Mouse (Mus musculus): Measurements from ENCODE around the gene Olfr1305. TPM values are rescaled to one million over a fixed set of nuclear protein-coding genes. Genes with fewer than 3 reads are reported as not detected.

Olfr1305 gene
- not detected in 2 replicates for polyA plus RNA-seq (2014; fragmentation: Nextera tagmentation; extraction: Ambion mirVana)

DNA sequence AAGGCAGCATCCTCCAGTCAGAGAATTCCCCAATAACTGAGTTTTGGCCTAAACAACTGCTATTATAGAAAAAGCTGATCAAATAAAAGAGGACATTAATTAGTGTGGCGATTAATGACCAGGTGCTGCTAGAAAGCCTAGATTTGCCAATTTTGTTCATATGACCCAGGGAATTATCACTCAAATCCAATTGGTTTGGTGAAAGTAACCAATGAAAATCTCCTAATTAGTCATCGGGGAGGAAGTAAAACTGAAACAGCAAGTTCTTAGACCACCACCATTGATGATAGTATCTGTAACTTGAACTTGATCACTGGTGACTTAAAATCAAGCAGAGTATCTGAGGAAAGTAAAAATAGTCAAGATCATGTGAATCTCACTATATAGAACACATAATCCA, at the start of gene Olfr1305:
Gene Olfr1305, minus strand, starts transcription at position 101 of the 400 bp plus-strand sequence.
- Histone ChIP-seq H3K4me2 (ENCODE audit: low read length) (no peak within 1 kb of the TSS), H3K27ac (ENCODE audit: low read depth, low read length) (no peak within 1 kb of the TSS), H3K9me3 (replicated peaks; ENCODE audit: control insufficient read depth, low read length) (no peaks in the 10 kb centered on the region), H3K9ac (ENCODE audit: low read length) (no peak within 1 kb of the TSS), H3K4me3 (ENCODE audit: low read depth, low read length) (no peak within 1 kb of the TSS), H3K4me1 (ENCODE audit: control insufficient read depth, insufficient read depth, low read length) (no peaks in the 10 kb centered on the region), H3K36me3 (ENCODE audit: control insufficient read depth, insufficient read depth, low read length) (no peaks in the 10 kb centered on the region), H3K27me3 (replicated peaks; ENCODE audit: control insufficient read depth, insufficient read depth, low read length) (no peaks in the 10 kb centered on the region)
- 89% methylated on average over 2 of the region's 2 CpGs for WGBS
- DNase-seq (ENCODE audit: low spot score) = no peak
- no peak for ATAC-seq

DNA sequence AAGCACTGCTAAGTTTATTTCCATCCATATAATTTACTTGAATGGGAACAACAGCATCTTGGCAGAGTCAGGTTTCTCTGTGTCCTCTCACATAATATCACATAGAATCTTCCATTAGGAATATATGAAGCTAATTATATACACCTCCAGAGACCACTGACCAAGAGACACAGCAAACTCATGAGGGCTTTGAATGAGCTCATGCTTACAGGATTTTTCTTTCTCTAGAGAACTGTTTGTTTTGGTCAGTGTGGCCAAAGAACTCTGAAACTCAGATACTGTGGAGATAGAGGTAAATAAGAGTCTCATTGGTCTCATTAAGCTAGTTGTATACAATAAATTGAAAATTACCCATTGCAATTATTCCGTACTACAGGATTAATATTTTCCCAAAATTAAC, 39.2 kb upstream of the Olfr1305 start, which contains the start of gene Olfr1306:
Gene Olfr1306, minus strand, starts transcription at position 101 of the 400 bp plus-strand sequence.
- Histone ChIP-seq H3K4me1 (ENCODE audit: control insufficient read depth, insufficient read depth, low read length) (no peaks in the 10 kb centered on the region), H3K4me3 (ENCODE audit: low read depth, low read length) (no peak within 1 kb of the TSS), H3K27me3 (replicated peaks; ENCODE audit: control insufficient read depth, insufficient read depth, low read length) (no peaks in the 10 kb centered on the region), H3K27ac (ENCODE audit: low read depth, low read length) (no peak within 1 kb of the TSS), H3K36me3 (ENCODE audit: control insufficient read depth, insufficient read depth, low read length) (no peaks in the 10 kb centered on the region), H3K4me2 (ENCODE audit: low read length) (no peak within 1 kb of the TSS), H3K9me3 (replicated peaks; ENCODE audit: control insufficient read depth, low read length) (no peaks in the 10 kb centered on the region), H3K9ac (ENCODE audit: low read length) (no peak within 1 kb of the TSS)
- DNase-seq (ENCODE audit: low spot score) (no peak), ATAC-seq (no peak)
- WGBS = 85% methylated on average over 1 of the region's 1 CpGs

DNA sequence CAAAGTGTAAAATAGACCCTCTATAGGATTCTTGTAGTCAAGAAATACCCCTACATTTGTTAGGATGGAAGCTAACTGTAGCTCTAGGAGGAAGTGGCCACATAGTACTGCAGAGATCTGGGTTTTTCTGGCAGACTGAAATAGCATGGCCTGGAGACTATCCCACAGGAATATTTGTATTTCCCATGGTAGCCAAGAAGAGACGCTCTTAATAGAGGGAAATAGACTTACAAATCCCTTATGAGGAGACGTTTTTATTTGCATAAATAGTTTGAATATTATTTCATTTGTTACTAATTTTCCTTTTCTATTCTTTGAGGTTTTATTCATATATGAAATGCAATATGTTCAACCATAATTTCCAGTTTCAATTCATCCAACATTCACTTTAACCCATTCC, 56.7 kb downstream of the Olfr1305 start, which contains the start of gene Olfr1303:
Gene Olfr1303, minus strand, starts transcription at position 101 of the 400 bp plus-strand sequence.
- H3K9me3 ChIP-seq (replicated peaks; ENCODE audit: control insufficient read depth, low read length) = no peaks in the 10 kb centered on the region
- DNase-seq (ENCODE audit: low spot score) (no peak), ATAC-seq (no peak)
- no peaks in the 10 kb centered on the region for H3K27me3 ChIP-seq (replicated peaks; ENCODE audit: control insufficient read depth, insufficient read depth, low read length)
- no peak within 1 kb of the TSS for H3K4me3 ChIP-seq (ENCODE audit: low read depth, low read length)
- H3K4me1 ChIP-seq (ENCODE audit: control insufficient read depth, insufficient read depth, low read length) = no peaks in the 10 kb centered on the region
- no peak within 1 kb of the TSS for H3K4me2 ChIP-seq (ENCODE audit: low read length)
- 91% methylated on average over 2 of the region's 2 CpGs for WGBS
- H3K36me3 ChIP-seq (ENCODE audit: control insufficient read depth, insufficient read depth, low read length) = no peaks in the 10 kb centered on the region
- H3K9ac ChIP-seq (ENCODE audit: low read length) = no peak within 1 kb of the TSS
- no peak within 1 kb of the TSS for H3K27ac ChIP-seq (ENCODE audit: low read depth, low read length)

Other genes starting within 250 kb of the Olfr1305 start
- gene Olfr1298, start 227.9 kb downstream of the Olfr1305 start, polyA plus RNA-seq (2014; fragmentation: Nextera tagmentation; extraction: Ambion mirVana) = not detected in 2 replicates
- not detected in 2 replicates for gene Olfr1299, start 215.7 kb downstream of the Olfr1305 start, polyA plus RNA-seq (2014; fragmentation: Nextera tagmentation; extraction: Ambion mirVana)
- not detected in 2 replicates for gene Olfr1301, start 126.1 kb downstream of the Olfr1305 start, polyA plus RNA-seq (2014; fragmentation: Nextera tagmentation; extraction: Ambion mirVana)
- not detected in 2 replicates for gene Olfr1302, start 99.7 kb downstream of the Olfr1305 start, polyA plus RNA-seq (2014; fragmentation: Nextera tagmentation; extraction: Ambion mirVana)
- not detected in 2 replicates for gene Olfr1303, start 56.8 kb downstream of the Olfr1305 start, polyA plus RNA-seq (2014; fragmentation: Nextera tagmentation; extraction: Ambion mirVana)
- gene Olfr1306, start 39.1 kb upstream of the Olfr1305 start, polyA plus RNA-seq (2014; fragmentation: Nextera tagmentation; extraction: Ambion mirVana) = not detected in 2 replicates
- not detected in 2 replicates for gene Olfr1307, start 72.3 kb upstream of the Olfr1305 start, polyA plus RNA-seq (2014; fragmentation: Nextera tagmentation; extraction: Ambion mirVana)
- not detected in 2 replicates for gene Olfr1308, start 87.8 kb upstream of the Olfr1305 start, polyA plus RNA-seq (2014; fragmentation: Nextera tagmentation; extraction: Ambion mirVana)
- gene Olfr1309, start 113.1 kb upstream of the Olfr1305 start, polyA plus RNA-seq (2014; fragmentation: Nextera tagmentation; extraction: Ambion mirVana) = not detected in 2 replicates
- gene Olfr1310, start 135.6 kb upstream of the Olfr1305 start, polyA plus RNA-seq (2014; fragmentation: Nextera tagmentation; extraction: Ambion mirVana) = not detected in 2 replicates
- not detected in 2 replicates for gene Olfr1311, start 147.3 kb upstream of the Olfr1305 start, polyA plus RNA-seq (2014; fragmentation: Nextera tagmentation; extraction: Ambion mirVana)
- not detected in 2 replicates for gene Olfr1312, start 173.1 kb upstream of the Olfr1305 start, polyA plus RNA-seq (2014; fragmentation: Nextera tagmentation; extraction: Ambion mirVana)
- not detected in 2 replicates for gene Olfr1313, start 200.7 kb upstream of the Olfr1305 start, polyA plus RNA-seq (2014; fragmentation: Nextera tagmentation; extraction: Ambion mirVana)
- not detected in 2 replicates for gene Olfr1314, start 219.6 kb upstream of the Olfr1305 start, polyA plus RNA-seq (2014; fragmentation: Nextera tagmentation; extraction: Ambion mirVana)
- not detected in 2 replicates for gene Olfr1315-ps1, start 238.3 kb upstream of the Olfr1305 start, polyA plus RNA-seq (2014; fragmentation: Nextera tagmentation; extraction: Ambion mirVana)

Data from forebrain, embryonic 14.5 days (tissue).